Mouse (Mus musculus) liver, postnatal 0 days (tissue): ENCODE data around the gene Sirt4.

Source experiments
- CTCF ChIP-seq: sonication (generic); IDR thresholded peaks from 2 replicates; pipeline ENCODE4 v1.5.1; 2016; ENCODE audit warnings: antibody characterized with exemption, low read depth
- EP300 ChIP-seq: IDR thresholded peaks from 2 replicates; pipeline ENCODE4 v1.6.1; 2016; ENCODE audit warnings: antibody characterized with exemption, low read depth, mild to moderate bottlenecking

DNA sequence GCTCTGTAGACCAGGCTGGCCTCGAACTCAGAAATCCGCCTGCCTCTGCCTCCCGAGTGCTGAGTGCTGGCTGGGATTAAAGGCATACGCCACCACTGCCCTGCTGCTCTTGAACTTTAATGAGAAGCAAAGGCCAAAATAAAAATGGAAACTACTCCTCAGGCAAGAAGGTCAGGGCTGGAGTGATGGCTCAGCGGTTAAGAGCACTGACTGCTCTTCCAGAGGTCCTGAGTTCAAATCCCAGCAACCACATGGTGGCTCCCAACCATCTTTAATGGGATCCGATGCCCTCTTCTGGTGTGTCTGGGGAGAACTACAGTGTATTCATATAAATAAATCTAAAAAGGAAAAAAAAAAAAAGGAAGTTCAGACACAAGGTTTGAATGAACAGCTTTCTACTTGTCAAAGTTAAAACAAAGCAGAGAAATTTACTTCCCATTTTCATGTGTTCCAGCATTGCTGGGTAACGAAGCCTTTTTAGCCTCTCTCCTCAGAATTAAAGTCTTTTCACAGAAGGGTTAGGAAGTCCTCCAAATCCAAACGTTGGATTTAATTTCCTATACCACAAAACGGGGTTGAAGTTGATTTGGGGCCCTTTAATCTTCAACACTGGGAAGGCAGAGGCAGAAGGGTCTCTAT lies 3.5 kb upstream of the Sirt4 start:
- TF ChIP-seq CTCF (no peak), EP300 (no peak)
